Mouse (Mus musculus): ENCODE measurements around the gene 1700003E16Rik. TPM values are rescaled to one million over a fixed set of nuclear protein-coding genes. Genes with fewer than 3 reads are reported as not detected.
"Not testable (repeated sequence)": the region's sequence is repeated elsewhere in the genome, so short reads cannot be mapped to it uniquely, and the experiment has no call there.

The 1700003E16Rik gene
- total and polyA plus RNA-seq, 3 experiments, result 1.1 to 1.4 (median 1.3) TPM

- not testable (repeated sequence) for DNase-seq
Observed at GRCm38 (mm10) chr6:83159456-83159855, 3.3 kb downstream of the 1700003E16Rik start.

- no peak for DNase-seq
Observed at GRCm38 (mm10) chr6:83161442-83161841, 5.2 kb downstream of the 1700003E16Rik start.

GRCm38 (mm10) chr6:83161921-83162641, 5.9 kb downstream of the 1700003E16Rik start:
- peak; percentile 80 for DNase-seq

- DNase-seq, result peak; percentile 74
Observed at GRCm38 (mm10) chr6:83162701-83163100, 6.5 kb downstream of the 1700003E16Rik start.

GRCm38 (mm10) chr6:83165026-83165606, 8.9 kb downstream of the 1700003E16Rik start:
- no peak for DNase-seq

- DNase-seq, result peak; percentile 95
Observed at GRCm38 (mm10) chr6:83165607-83166242, 9.5 kb downstream of the 1700003E16Rik start, which contains the start of gene Dctn1. Gene Dctn1, plus strand, starts transcription at chr6:83165920.

- DNase-seq, result no peak
Observed at GRCm38 (mm10) chr6:83166243-83166630, 10.0 kb downstream of the 1700003E16Rik start.

- DNase-seq, result peak; percentile 78
Observed at GRCm38 (mm10) chr6:83169872-83170271, 13.7 kb downstream of the 1700003E16Rik start.

- DNase-seq, result no peak
Observed at GRCm38 (mm10) chr6:83171063-83171462, 14.9 kb downstream of the 1700003E16Rik start.

GRCm38 (mm10) chr6:83172240-83172920, 16.2 kb downstream of the 1700003E16Rik start:
- no peak for DNase-seq

- no peak for DNase-seq
Observed at GRCm38 (mm10) chr6:83175996-83176395, 19.8 kb downstream of the 1700003E16Rik start.

GRCm38 (mm10) chr6:83179390-83180117, 23.4 kb downstream of the 1700003E16Rik start:
- DNase-seq, result peak; percentile 74

- DNase-seq, result peak; percentile 50
Observed at GRCm38 (mm10) chr6:83180605-83181004, 24.4 kb downstream of the 1700003E16Rik start.

GRCm38 (mm10) chr6:83184858-83185435, 28.7 kb downstream of the 1700003E16Rik start:
- DNase-seq, result no peak

GRCm38 (mm10) chr6:83185895-83186861, 30.0 kb downstream of the 1700003E16Rik start:
- DNase-seq, result peak; percentile 69

GRCm38 (mm10) chr6:83186946-83187345, 30.7 kb downstream of the 1700003E16Rik start:
- DNase-seq, result no peak

- no peak for DNase-seq
Observed at GRCm38 (mm10) chr6:83193571-83193970, 37.4 kb downstream of the 1700003E16Rik start.

GRCm38 (mm10) chr6:83197345-83198004, 41.3 kb downstream of the 1700003E16Rik start:
- peak; percentile 82 for DNase-seq

- no peak for DNase-seq
Observed at GRCm38 (mm10) chr6:83203320-83203719, 47.1 kb downstream of the 1700003E16Rik start.

All from adrenal gland, adult 2 months (tissue).